Mouse (Mus musculus): Measurements from ENCODE around the gene Lamtor3. TPM values are rescaled to one million over a fixed set of nuclear protein-coding genes. Genes with fewer than 3 reads are reported as not detected.
"Not testable (repeated sequence)": the region's sequence is repeated elsewhere in the genome, so short reads cannot be mapped to it uniquely, and the experiment has no call there.

Lamtor3 gene
- polyA plus RNA-seq, 1 experiment from 2014 or later = 114 TPM

- Histone ChIP-seq H3K4me1 (ENCODE audit: control insufficient read depth, insufficient read depth, low read length) (no peaks in the 10 kb centered on the region), H3K27me3 (ENCODE audit: control insufficient read depth, insufficient read depth, low read length) (no peaks in the 10 kb centered on the region), H3K4me3 (ENCODE audit: low read depth, low read length) (no peak overlapping the region), H3K9me3 (replicated peaks; ENCODE audit: control insufficient read depth, low read length) (no peaks in the 10 kb centered on the region), H3K9ac (replicated peaks; ENCODE audit: low read length) (no peak overlapping the region), H3K36me3 (replicated peaks; ENCODE audit: control insufficient read depth, insufficient read depth, low read depth, low read length) (no peaks in the 10 kb centered on the region), H3K4me2 (ENCODE audit: low read depth, low read length) (peak overlapping the region; percentile 21), H3K27ac (replicated peaks; ENCODE audit: low read depth, low read length) (no peak overlapping the region)
- ATAC-seq (replicated peaks; ENCODE audit: insufficient number of reproducible peaks, low FRiP score, low TSS enrichment, low read depth) (no peak), DNase-seq (ENCODE audit: low spot score) (peak; percentile 57)
- WGBS = 22% methylated on average over 16 of the region's 16 CpGs
Measured at GRCm38 (mm10) chr3:137955560-137956081, 37.3 kb downstream of the Lamtor3 start.

- no peak overlapping the region for H3K4me3 ChIP-seq (ENCODE audit: low read depth, low read length)
- no peaks in the 10 kb centered on the region for H3K36me3 ChIP-seq (replicated peaks; ENCODE audit: control insufficient read depth, insufficient read depth, low read depth, low read length)
- no peak for DNase-seq (ENCODE audit: low spot score)
- H3K4me1 ChIP-seq (ENCODE audit: control insufficient read depth, insufficient read depth, low read length) = no peaks in the 10 kb centered on the region
- H3K27ac ChIP-seq (replicated peaks; ENCODE audit: low read depth, low read length) = no peak overlapping the region
- 90% methylated on average over 9 of the region's 9 CpGs for WGBS
- no peaks in the 10 kb centered on the region for H3K9me3 ChIP-seq (replicated peaks; ENCODE audit: control insufficient read depth, low read length)
- H3K27me3 ChIP-seq (ENCODE audit: control insufficient read depth, insufficient read depth, low read length) = no peaks in the 10 kb centered on the region
- ATAC-seq (replicated peaks; ENCODE audit: insufficient number of reproducible peaks, low FRiP score, low TSS enrichment, low read depth) = no peak
- H3K4me2 ChIP-seq (ENCODE audit: low read depth, low read length) = no peak overlapping the region
- no peak overlapping the region for H3K9ac ChIP-seq (replicated peaks; ENCODE audit: low read length)
Measured at GRCm38 (mm10) chr3:137957864-137958263, 39.6 kb downstream of the Lamtor3 start.

GRCm38 (mm10) chr3:137958352-137958751, 40.0 kb downstream of the Lamtor3 start:
- no peaks in the 10 kb centered on the region for H3K4me1 ChIP-seq (ENCODE audit: control insufficient read depth, insufficient read depth, low read length)
- no peak overlapping the region for H3K4me2 ChIP-seq (ENCODE audit: low read depth, low read length)
- no peak overlapping the region for H3K9ac ChIP-seq (replicated peaks; ENCODE audit: low read length)
- DNase-seq (ENCODE audit: low spot score) (no peak), ATAC-seq (replicated peaks; ENCODE audit: insufficient number of reproducible peaks, low FRiP score, low TSS enrichment, low read depth) (no peak)
- no peaks in the 10 kb centered on the region for H3K9me3 ChIP-seq (replicated peaks; ENCODE audit: control insufficient read depth, low read length)
- H3K27ac ChIP-seq (replicated peaks; ENCODE audit: low read depth, low read length) = no peak overlapping the region
- H3K36me3 ChIP-seq (replicated peaks; ENCODE audit: control insufficient read depth, insufficient read depth, low read depth, low read length) = no peaks in the 10 kb centered on the region
- H3K4me3 ChIP-seq (ENCODE audit: low read depth, low read length) = no peak overlapping the region
- 94% methylated on average over 4 of the region's 4 CpGs for WGBS
- H3K27me3 ChIP-seq (ENCODE audit: control insufficient read depth, insufficient read depth, low read length) = no peaks in the 10 kb centered on the region

- Histone ChIP-seq H3K27ac (replicated peaks; ENCODE audit: low read depth, low read length) (no peak overlapping the region), H3K4me1 (ENCODE audit: control insufficient read depth, insufficient read depth, low read length) (no peaks in the 10 kb centered on the region), H3K9me3 (replicated peaks; ENCODE audit: control insufficient read depth, low read length) (no peaks in the 10 kb centered on the region), H3K36me3 (replicated peaks; ENCODE audit: control insufficient read depth, insufficient read depth, low read depth, low read length) (no peaks in the 10 kb centered on the region), H3K4me3 (ENCODE audit: low read depth, low read length) (no peak overlapping the region), H3K9ac (replicated peaks; ENCODE audit: low read length) (no peak overlapping the region), H3K4me2 (ENCODE audit: low read depth, low read length) (no peak overlapping the region), H3K27me3 (ENCODE audit: control insufficient read depth, insufficient read depth, low read length) (no peaks in the 10 kb centered on the region)
- DNase-seq (ENCODE audit: low spot score) (no peak), ATAC-seq (replicated peaks; ENCODE audit: insufficient number of reproducible peaks, low FRiP score, low TSS enrichment, low read depth) (no peak)
- 77% methylated on average over 4 of the region's 4 CpGs for WGBS
Measured at GRCm38 (mm10) chr3:137959456-137959855, 41.1 kb downstream of the Lamtor3 start.

- Histone ChIP-seq H3K36me3 (replicated peaks; ENCODE audit: control insufficient read depth, insufficient read depth, low read depth, low read length) (no peaks in the 10 kb centered on the region), H3K9ac (replicated peaks; ENCODE audit: low read length) (no peak overlapping the region), H3K4me2 (ENCODE audit: low read depth, low read length) (no peak overlapping the region), H3K9me3 (replicated peaks; ENCODE audit: control insufficient read depth, low read length) (no peaks in the 10 kb centered on the region), H3K27ac (replicated peaks; ENCODE audit: low read depth, low read length) (no peak overlapping the region), H3K27me3 (ENCODE audit: control insufficient read depth, insufficient read depth, low read length) (no peaks in the 10 kb centered on the region), H3K4me3 (ENCODE audit: low read depth, low read length) (no peak overlapping the region), H3K4me1 (ENCODE audit: control insufficient read depth, insufficient read depth, low read length) (no peaks in the 10 kb centered on the region)
- DNase-seq (ENCODE audit: low spot score) = no peak
- ATAC-seq (replicated peaks; ENCODE audit: insufficient number of reproducible peaks, low FRiP score, low TSS enrichment, low read depth) = no peak
- 69% methylated on average over 8 of the region's 8 CpGs for WGBS
Measured at GRCm38 (mm10) chr3:137961736-137962385, 43.6 kb downstream of the Lamtor3 start.

- Histone ChIP-seq H3K9ac (replicated peaks; ENCODE audit: low read length) (no peak overlapping the region), H3K4me3 (ENCODE audit: low read depth, low read length) (no peak overlapping the region), H3K27ac (replicated peaks; ENCODE audit: low read depth, low read length) (no peak overlapping the region), H3K36me3 (replicated peaks; ENCODE audit: control insufficient read depth, insufficient read depth, low read depth, low read length) (no peaks in the 10 kb centered on the region), H3K4me2 (ENCODE audit: low read depth, low read length) (no peak overlapping the region), H3K9me3 (replicated peaks; ENCODE audit: control insufficient read depth, low read length) (no peaks in the 10 kb centered on the region), H3K27me3 (ENCODE audit: control insufficient read depth, insufficient read depth, low read length) (no peaks in the 10 kb centered on the region), H3K4me1 (ENCODE audit: control insufficient read depth, insufficient read depth, low read length) (no peaks in the 10 kb centered on the region)
- WGBS = 73% methylated on average over 8 of the region's 8 CpGs
- ATAC-seq (replicated peaks; ENCODE audit: insufficient number of reproducible peaks, low FRiP score, low TSS enrichment, low read depth) (no peak), DNase-seq (ENCODE audit: low spot score) (no peak)
Measured at GRCm38 (mm10) chr3:137963508-137963907, 45.2 kb downstream of the Lamtor3 start.

GRCm38 (mm10) chr3:137964014-137964413, 45.7 kb downstream of the Lamtor3 start:
- H3K4me1 ChIP-seq (ENCODE audit: control insufficient read depth, insufficient read depth, low read length); H3K4me2 ChIP-seq (ENCODE audit: low read depth, low read length); H3K36me3 ChIP-seq (replicated peaks; ENCODE audit: control insufficient read depth, insufficient read depth, low read depth, low read length); H3K9ac ChIP-seq (replicated peaks; ENCODE audit: low read length); H3K27ac ChIP-seq (replicated peaks; ENCODE audit: low read depth, low read length); H3K27me3 ChIP-seq (ENCODE audit: control insufficient read depth, insufficient read depth, low read length); H3K9me3 ChIP-seq (replicated peaks; ENCODE audit: control insufficient read depth, low read length); H3K4me3 ChIP-seq (ENCODE audit: low read depth, low read length); DNase-seq (ENCODE audit: low spot score); ATAC-seq (replicated peaks; ENCODE audit: insufficient number of reproducible peaks, low FRiP score, low TSS enrichment, low read depth): not testable (repeated sequence)
- 75% methylated on average over 1 of the region's 1 CpGs for WGBS

GRCm38 (mm10) chr3:137968105-137968819, 50.0 kb downstream of the Lamtor3 start:
- Histone ChIP-seq H3K9ac (replicated peaks; ENCODE audit: low read length) (no peak overlapping the region), H3K36me3 (replicated peaks; ENCODE audit: control insufficient read depth, insufficient read depth, low read depth, low read length) (no peaks in the 10 kb centered on the region), H3K27me3 (ENCODE audit: control insufficient read depth, insufficient read depth, low read length) (no peaks in the 10 kb centered on the region), H3K27ac (replicated peaks; ENCODE audit: low read depth, low read length) (no peak overlapping the region), H3K4me2 (ENCODE audit: low read depth, low read length) (no peak overlapping the region), H3K9me3 (replicated peaks; ENCODE audit: control insufficient read depth, low read length) (no peaks in the 10 kb centered on the region), H3K4me1 (ENCODE audit: control insufficient read depth, insufficient read depth, low read length) (no peaks in the 10 kb centered on the region), H3K4me3 (ENCODE audit: low read depth, low read length) (no peak overlapping the region)
- DNase-seq (ENCODE audit: low spot score) (no peak), ATAC-seq (replicated peaks; ENCODE audit: insufficient number of reproducible peaks, low FRiP score, low TSS enrichment, low read depth) (no peak)
- 91% methylated on average over 14 of the region's 14 CpGs for WGBS
